Mouse (Mus musculus) liver, embryonic 15.5 days (tissue): ENCODE measurements around the gene 1700001K19Rik. TPM values are rescaled to one million over a fixed set of nuclear protein-coding genes. Genes with fewer than 3 reads are reported as not detected.
"Not testable (repeated sequence)": the region's sequence is repeated elsewhere in the genome, so short reads cannot be mapped to it uniquely, and the experiment has no call there.

Experiments
- ATAC-seq: fragments of 200-750 bp; cut with Nextera tagmentation; 2 replicates; pipeline ENCODE4 v1.8.0; 2017; ENCODE audit warnings: moderate number of reproducible peaks, mild to moderate bottlenecking, moderate library complexity; ENCODE audit not compliant: insufficient read depth
- H3K27ac ChIP-seq: fragments of 300-500 bp; sonication (generic); replicated peaks from 2 replicates; pipeline ENCODE4 v1.5.1; 2015; ENCODE audit warnings: mild to moderate bottlenecking, inconsistent platforms
- H3K27me3 ChIP-seq: fragments of 300-500 bp; sonication (generic); 2 replicates; pipeline ENCODE4 v1.6.1; 2015; ENCODE audit warnings: mild to moderate bottlenecking, inconsistent platforms
- H3K36me3 ChIP-seq: fragments of 300-500 bp; sonication (generic); replicated peaks from 2 replicates; pipeline ENCODE4 v1.6.1; 2015; ENCODE audit warnings: moderate library complexity, mild to moderate bottlenecking, inconsistent platforms
- H3K4me1 ChIP-seq: fragments of 300-500 bp; sonication (generic); replicated peaks from 2 replicates; pipeline ENCODE4 v1.6.1; 2015; ENCODE audit warnings: inconsistent platforms
- H3K4me2 ChIP-seq: fragments of 300-500 bp; sonication (generic); 2 replicates; pipeline ENCODE4 v1.6.1; 2015; ENCODE audit warnings: moderate library complexity, mild to moderate bottlenecking, inconsistent platforms
- H3K4me3 ChIP-seq: fragments of 300-500 bp; sonication (generic); replicated peaks from 2 replicates; pipeline ENCODE4 v1.5.1; 2015; ENCODE audit warnings: mild to moderate bottlenecking, inconsistent platforms
- H3K9ac ChIP-seq: fragments of 300-500 bp; sonication (generic); 2 replicates; pipeline ENCODE4 v1.6.1; 2015; ENCODE audit warnings: moderate library complexity, mild to moderate bottlenecking, inconsistent platforms
- H3K9me3 ChIP-seq: fragments of 300-500 bp; sonication (generic); replicated peaks from 2 replicates; pipeline ENCODE4 v1.6.1; 2016; ENCODE audit warnings: inconsistent platforms
- WGBS: fragments of 180-500 bp; shearing (Covaris S2); methylation state at CpG from one replicate; pipeline ENCODE4 v1.1.7; 2015; ENCODE audit warnings: mixed read lengths; ENCODE audit not compliant: insufficient replicate concordance; 5-methylcytosine and 5-hydroxymethylcytosine counted together
- polyA plus RNA-seq: library from polyadenylated mRNA; unstranded; fragments of >200 nt; fragmentation: Nextera tagmentation; extraction: Ambion mirVana; gene quantifications from 2 replicates; pipeline ENCODE4 v1.2.1, GENCODE M21; 2015

The 1700001K19Rik gene
- polyA plus RNA-seq, result not detected in 2 replicates

DNA sequence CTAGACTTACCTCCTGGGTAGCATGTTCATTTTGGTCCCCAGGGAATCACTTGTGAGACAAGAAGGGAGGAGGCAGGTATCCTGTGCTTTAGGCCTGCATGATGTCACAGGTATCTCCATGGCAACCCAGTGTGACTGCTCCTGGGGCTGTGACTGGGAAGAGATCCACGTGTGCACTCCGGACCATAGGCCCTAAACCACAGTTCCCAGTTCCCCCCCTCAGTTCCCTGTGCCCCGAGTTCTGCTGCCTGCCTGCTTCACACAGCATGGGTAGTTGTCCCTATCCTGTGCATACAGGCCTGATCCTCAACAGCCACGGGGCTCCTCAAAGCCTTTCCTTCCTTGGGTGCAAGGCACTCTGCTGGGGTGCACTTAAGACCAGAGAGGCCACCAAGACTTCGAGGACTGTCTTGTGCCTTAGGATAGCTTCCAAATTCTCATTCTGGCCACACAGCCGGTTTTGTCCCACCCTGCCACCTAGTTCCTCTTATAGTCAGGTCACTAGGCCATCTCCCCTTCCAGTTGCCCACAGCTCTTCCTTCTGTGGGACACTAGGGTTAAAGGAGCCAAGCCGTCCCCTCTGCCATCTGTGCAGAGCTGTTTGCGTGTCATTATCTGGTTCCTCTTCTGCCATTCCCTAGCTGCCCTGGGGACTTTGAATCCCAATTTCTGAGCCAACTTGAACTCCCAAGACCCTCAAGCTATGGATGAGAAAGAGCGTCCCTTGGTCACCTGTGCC lies at the start of gene 1700001K19Rik:
TSS of gene 1700001K19Rik (minus strand) at position 59 of the 739 bp plus-strand sequence.
- no peak within 1 kb of the TSS for H3K9ac ChIP-seq
- ATAC-seq, result no peak
- no peak within 1 kb of the TSS for H3K27ac ChIP-seq

GRCm38 (mm10) chr12:110726428-110726827 lies 44.0 kb upstream of the 1700001K19Rik start:
- no peak overlapping the region for H3K4me2 ChIP-seq
- no peaks in the 10 kb centered on the region for H3K36me3 ChIP-seq
- H3K27me3 ChIP-seq, result peaks cover 14% of the 10 kb centered on the region; the same call in 1 of the 2 replicates
- no peak for ATAC-seq
- WGBS, result 39% methylated on average over 1 of the region's 1 CpGs
- H3K4me3 ChIP-seq, result no peak overlapping the region
- H3K9me3 ChIP-seq, result no peaks in the 10 kb centered on the region
- H3K9ac ChIP-seq, result no peak overlapping the region
- no peak overlapping the region for H3K27ac ChIP-seq
- H3K4me1 ChIP-seq, result peaks cover 9% of the 10 kb centered on the region

More for the DNA sequence above, at the start of gene 1700001K19Rik:
- Histone ChIP-seq H3K4me1 (no peaks in the 10 kb centered on the region), H3K36me3 (peaks cover 16% of the 10 kb centered on the region), H3K27me3 (no peaks in the 10 kb centered on the region), H3K4me3 (no peak within 1 kb of the TSS), H3K9me3 (no peaks in the 10 kb centered on the region), H3K4me2 (no peak within 1 kb of the TSS)
- WGBS, result 52% methylated on average over 9 of the region's 9 CpGs

DNA sequence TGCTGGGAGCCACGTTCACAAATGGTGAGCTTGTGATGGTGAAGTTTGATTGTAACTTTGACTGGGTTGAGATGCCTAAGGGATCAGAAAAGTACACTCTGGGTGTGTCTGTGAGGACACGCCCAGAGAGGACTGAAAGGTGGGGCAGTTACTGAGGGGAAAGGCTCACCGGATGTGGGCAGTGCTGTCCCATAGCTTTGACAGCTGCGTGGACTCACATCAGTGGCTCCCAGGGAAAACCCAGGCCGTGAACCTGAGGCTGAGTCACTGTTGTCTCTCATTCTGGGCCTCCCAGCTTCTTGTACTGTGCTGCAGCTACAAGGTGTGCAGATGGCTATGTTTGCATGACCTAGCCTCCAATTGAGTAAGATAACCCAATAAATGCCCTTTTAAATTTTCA lies 43.1 kb upstream of the 1700001K19Rik start:
- ATAC-seq, result no peak
- WGBS, result 44% methylated on average over 5 of the region's 5 CpGs
- H3K36me3 ChIP-seq, result no peaks in the 10 kb centered on the region
- peaks cover 9% of the 10 kb centered on the region for H3K4me1 ChIP-seq
- H3K27me3 ChIP-seq, result peaks cover 21% of the 10 kb centered on the region; the same call in 1 of the 2 replicates
- no peak overlapping the region for H3K27ac ChIP-seq
- H3K4me2 ChIP-seq, result no peak overlapping the region
- no peaks in the 10 kb centered on the region for H3K9me3 ChIP-seq
- H3K4me3 ChIP-seq, result no peak overlapping the region
- H3K9ac ChIP-seq, result no peak overlapping the region

DNA sequence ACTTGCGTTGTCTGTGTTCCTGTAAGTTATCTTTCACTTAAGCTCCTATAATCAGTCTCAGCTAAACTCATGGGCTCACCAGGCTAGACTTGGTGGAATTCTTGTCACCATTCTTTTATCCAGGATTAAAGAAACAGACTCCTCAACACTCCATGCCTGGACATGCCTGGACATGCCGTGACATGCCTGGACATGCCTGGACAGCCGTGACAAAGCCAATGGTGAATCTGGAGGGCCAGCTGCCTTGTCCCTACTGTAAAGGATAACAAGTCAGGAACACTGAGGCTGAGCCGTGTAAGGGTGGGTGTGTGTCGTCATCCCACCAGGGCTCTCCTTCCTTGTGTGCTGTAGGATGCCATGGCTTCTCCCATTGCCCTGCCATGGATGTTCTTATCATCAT lies 42.6 kb upstream of the 1700001K19Rik start:
- Histone ChIP-seq H3K36me3 (no peaks in the 10 kb centered on the region), H3K4me3 (no peak overlapping the region), H3K9me3 (no peaks in the 10 kb centered on the region), H3K9ac (no peak overlapping the region), H3K4me2 (no peak overlapping the region), H3K27ac (no peak overlapping the region), H3K4me1 (peaks cover 9% of the 10 kb centered on the region), H3K27me3 (peaks cover 25% of the 10 kb centered on the region; the same call in 1 of the 2 replicates)
- ATAC-seq, result no peak
- WGBS, result 85% methylated on average over 5 of the region's 5 CpGs

DNA sequence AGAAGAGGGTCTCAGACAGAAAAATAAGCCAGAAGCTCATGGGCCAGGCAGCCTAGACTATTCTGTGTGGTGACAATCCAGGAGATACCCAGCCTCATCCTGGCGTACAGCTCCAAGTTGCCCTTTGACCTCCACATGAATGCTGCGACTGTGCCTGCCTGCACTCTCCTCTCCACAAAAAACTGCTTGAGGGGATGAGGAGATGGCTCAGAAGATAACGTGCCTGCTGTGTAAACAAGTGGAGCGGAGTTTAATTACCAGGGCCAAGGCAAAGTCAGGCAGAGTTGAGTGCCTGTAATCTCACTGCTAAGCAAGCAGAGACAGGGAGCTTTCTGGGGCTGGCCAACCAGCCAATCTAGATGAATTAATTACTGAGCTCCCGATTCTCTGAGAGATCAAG lies 33.6 kb upstream of the 1700001K19Rik start:
- no peaks in the 10 kb centered on the region for H3K4me1 ChIP-seq
- H3K36me3 ChIP-seq, result no peaks in the 10 kb centered on the region
- no peak for ATAC-seq
- no peak overlapping the region for H3K4me3 ChIP-seq
- H3K27ac ChIP-seq, result no peak overlapping the region
- H3K27me3 ChIP-seq, result peaks cover 29% of the 10 kb centered on the region
- WGBS, result 38% methylated on average over 5 of the region's 5 CpGs
- no peak overlapping the region for H3K4me2 ChIP-seq
- 0 out of 2 replicates have a peak, but pooled peaks cover 2% of the 10 kb centered on the region for H3K9me3 ChIP-seq
- H3K9ac ChIP-seq, result no peak overlapping the region

DNA sequence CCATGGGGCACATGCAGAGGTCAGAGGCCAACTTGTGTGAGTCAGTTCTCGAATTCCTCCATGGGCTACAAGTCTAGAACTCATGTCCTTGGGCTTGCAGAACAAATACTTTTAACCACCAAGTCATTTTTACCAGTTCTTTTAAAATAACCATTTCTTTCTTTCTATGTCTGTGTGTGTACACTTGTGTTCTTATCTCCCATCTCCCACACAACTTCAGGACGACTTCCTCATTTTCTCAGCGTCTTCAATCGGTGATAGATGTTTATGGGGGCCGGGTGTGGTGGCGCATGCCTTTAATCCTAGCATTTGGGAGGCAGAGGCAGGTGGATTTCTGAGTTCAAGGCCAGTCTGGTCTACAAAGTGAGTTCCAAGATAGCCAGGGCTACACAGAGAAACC lies 31.8 kb upstream of the 1700001K19Rik start:
- H3K9me3 ChIP-seq, result 0 out of 2 replicates have a peak, but pooled peaks cover 2% of the 10 kb centered on the region
- WGBS, result 30% methylated on average over 6 of the region's 6 CpGs
- H3K4me3 ChIP-seq, result no peak overlapping the region
- H3K27ac ChIP-seq, result no peak overlapping the region
- no peaks in the 10 kb centered on the region for H3K4me1 ChIP-seq
- ATAC-seq, result no peak
- no peak overlapping the region for H3K4me2 ChIP-seq
- H3K27me3 ChIP-seq, result peaks cover 14% of the 10 kb centered on the region
- no peaks in the 10 kb centered on the region for H3K36me3 ChIP-seq
- no peak overlapping the region for H3K9ac ChIP-seq

- no peak overlapping the region for H3K4me3 ChIP-seq
- no peak for ATAC-seq
- no peak overlapping the region for H3K9ac ChIP-seq
- H3K27me3 ChIP-seq, result peaks cover 10% of the 10 kb centered on the region
- 82% methylated on average over 6 of the region's 6 CpGs for WGBS
- no peak overlapping the region for H3K27ac ChIP-seq
- no peaks in the 10 kb centered on the region for H3K36me3 ChIP-seq
- H3K4me1 ChIP-seq, result no peaks in the 10 kb centered on the region
- 0 out of 2 replicates have a peak, but pooled peaks cover 2% of the 10 kb centered on the region for H3K9me3 ChIP-seq
- H3K4me2 ChIP-seq, result no peak overlapping the region
Observed at GRCm38 (mm10) chr12:110713784-110714183, 31.4 kb upstream of the 1700001K19Rik start.

GRCm38 (mm10) chr12:110711270-110711669 lies 28.9 kb upstream of the 1700001K19Rik start:
- no peak overlapping the region for H3K9ac ChIP-seq
- no peak overlapping the region for H3K4me3 ChIP-seq
- H3K36me3 ChIP-seq, result no peaks in the 10 kb centered on the region
- H3K27me3 ChIP-seq, result no peaks in the 10 kb centered on the region
- H3K9me3 ChIP-seq, result 0 out of 2 replicates have a peak, but pooled peaks cover 2% of the 10 kb centered on the region
- no peak overlapping the region for H3K27ac ChIP-seq
- H3K4me1 ChIP-seq, result peaks cover 12% of the 10 kb centered on the region
- 58% methylated on average over 5 of the region's 5 CpGs for WGBS
- no peak for ATAC-seq
- H3K4me2 ChIP-seq, result no peak overlapping the region

DNA sequence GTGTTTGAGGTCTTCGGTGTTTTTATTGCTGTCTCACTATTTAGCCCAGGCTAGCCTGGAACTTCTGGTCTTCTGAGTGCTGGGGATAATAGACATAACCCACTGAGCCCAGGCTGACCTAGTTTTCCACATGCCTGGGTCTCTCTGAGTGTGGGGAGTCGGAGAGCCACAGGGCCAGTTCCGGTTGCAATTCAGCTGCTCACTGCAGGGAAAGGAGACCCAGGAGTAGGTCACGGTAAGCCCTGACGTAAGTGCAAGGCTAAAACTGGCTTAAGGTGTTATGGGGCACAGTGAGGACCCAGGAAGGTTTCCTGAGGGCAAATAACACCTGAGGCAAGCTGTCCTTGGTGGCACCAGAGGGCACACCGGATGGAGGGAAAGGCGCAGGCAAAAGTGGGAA lies 25.0 kb upstream of the 1700001K19Rik start:
- H3K4me2 ChIP-seq, result peak overlapping the region; percentile 71

DNA sequence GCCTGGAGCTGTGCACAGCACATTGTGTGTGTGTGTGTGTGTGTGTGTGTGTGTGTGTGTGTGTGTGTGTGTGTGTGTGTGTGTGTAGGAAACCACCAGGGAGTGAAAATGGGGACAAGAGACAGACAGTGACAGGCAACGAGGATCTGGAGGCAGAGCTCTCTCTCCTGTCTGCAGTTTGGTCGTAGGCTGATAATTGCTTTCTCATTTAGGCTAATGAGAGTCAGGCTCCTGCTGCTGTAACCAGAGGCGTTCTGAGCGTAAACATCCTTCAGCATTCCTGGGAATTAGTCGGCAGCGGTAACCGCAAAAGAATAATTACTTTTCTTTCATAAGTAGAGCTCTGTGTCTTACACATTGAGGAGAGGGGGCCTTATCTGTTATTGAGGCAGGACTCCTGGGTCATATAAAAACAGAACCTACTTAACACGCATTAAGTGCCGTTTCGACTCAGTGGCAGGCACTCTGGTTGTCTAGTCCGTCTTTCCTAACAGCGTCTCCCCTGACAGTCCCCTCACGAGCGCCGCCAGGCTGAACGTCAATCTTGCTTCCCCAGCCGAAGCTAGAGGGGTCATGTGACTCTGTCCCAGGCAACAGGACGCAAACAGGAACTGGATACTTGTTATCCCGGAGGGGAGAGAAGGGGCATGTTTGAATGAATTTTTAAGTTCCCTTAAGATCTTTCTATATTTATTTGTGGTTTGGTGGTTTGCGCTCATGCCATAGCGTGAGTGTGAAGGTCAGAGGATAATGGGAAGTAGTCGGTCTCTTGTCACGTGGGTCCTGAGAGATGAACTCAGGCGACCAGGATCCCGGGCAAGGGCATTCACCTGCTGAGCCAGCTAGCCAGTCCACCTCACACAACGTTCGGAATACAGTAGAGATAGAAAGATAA lies 24.2 kb upstream of the 1700001K19Rik start:
- peak overlapping the region; percentile 71 for H3K4me2 ChIP-seq
- no peaks in the 10 kb centered on the region for H3K27me3 ChIP-seq
- WGBS, result 1% methylated on average over 27 of the region's 27 CpGs
- H3K36me3 ChIP-seq, result no peaks in the 10 kb centered on the region
- peak overlapping the region; percentile 49 for H3K27ac ChIP-seq
- H3K9me3 ChIP-seq, result no peaks in the 10 kb centered on the region
- H3K4me3 ChIP-seq, result peak overlapping the region; percentile 56
- H3K9ac ChIP-seq, result peak overlapping the region; percentile 33
- ATAC-seq, result peak; percentile 59
- peaks cover 27% of the 10 kb centered on the region for H3K4me1 ChIP-seq

More for the DNA sequence above, 25.0 kb upstream of the 1700001K19Rik start:
- Histone ChIP-seq H3K9me3 (no peaks in the 10 kb centered on the region), H3K4me1 (peaks cover 18% of the 10 kb centered on the region), H3K27me3 (no peaks in the 10 kb centered on the region), H3K9ac (no peak overlapping the region), H3K36me3 (no peaks in the 10 kb centered on the region), H3K27ac (no peak overlapping the region), H3K4me3 (0 out of 2 replicates have a peak overlapping the region, but pooled peaks have one; percentile 56)
- ATAC-seq, result no peak
- WGBS, result 89% methylated on average over 7 of the region's 7 CpGs

DNA sequence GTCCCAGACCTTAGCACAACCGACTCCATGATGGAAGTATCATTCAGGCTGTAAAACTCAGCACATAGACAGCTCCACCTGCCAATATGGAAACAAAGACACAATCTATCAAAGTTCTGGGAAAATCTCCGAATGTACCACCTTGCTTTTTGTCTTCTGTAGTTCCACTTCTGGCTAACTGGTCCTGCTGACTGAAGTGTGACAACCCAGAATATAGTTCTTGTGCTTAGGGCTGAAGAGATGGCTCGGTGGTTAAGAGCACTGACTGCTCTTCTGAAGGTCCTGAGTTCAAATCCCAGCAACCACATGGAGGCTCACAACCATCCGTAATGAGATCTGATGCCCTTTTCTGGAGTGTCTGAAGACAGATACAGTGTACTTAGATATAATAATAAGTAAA lies 23.0 kb upstream of the 1700001K19Rik start:
- ATAC-seq, H3K36me3 ChIP-seq, H3K4me2 ChIP-seq, H3K9ac ChIP-seq, H3K4me3 ChIP-seq, H3K27ac ChIP-seq, H3K27me3 ChIP-seq, H3K9me3 ChIP-seq: not testable (repeated sequence)
- 71% methylated on average over 4 of the region's 4 CpGs for WGBS
- peaks cover 38% of the 10 kb centered on the region for H3K4me1 ChIP-seq
